Mouse (Mus musculus) brain, embryonic 18.5 days (tissue): ENCODE measurements at regions not wholly inside any gene's neighbourhood (a gene's known extent, or its start where the extent isn't known, plus 50 kb on each side); places are given as distances from the start of the nearest gene placed in this dataset.
A peak's percentile ranks its signal among the peaks of the same experiment; 100 is the strongest.
"Not testable (repeated sequence)": the region's sequence is repeated elsewhere in the genome, so short reads cannot be mapped to it uniquely, and the experiment has no call there.

Source experiments
- DNase-seq: peaks from one replicate; pipeline ENCODE4 v3.0.0-alpha.2; 2012; ENCODE audit warnings: low read depth, low spot score

GRCm38 (mm10) chr4:27529565-27529964 is 1182.9 kb upstream of the Manea start:
- DNase-seq: no peak

- no peak for DNase-seq
Measured at GRCm38 (mm10) chr4:27520295-27520694, 1173.6 kb upstream of the Manea start.

- DNase-seq: no peak
Measured at GRCm38 (mm10) chr4:27504829-27505804, 1158.4 kb upstream of the Manea start.

GRCm38 (mm10) chr4:27497926-27498325 is 1151.2 kb upstream of the Manea start:
- DNase-seq: no peak

GRCm38 (mm10) chr4:27497274-27497673 is 1150.6 kb upstream of the Manea start:
- DNase-seq: no peak

GRCm38 (mm10) chr4:27491312-27491711 is 1144.6 kb upstream of the Manea start:
- DNase-seq: no peak

GRCm38 (mm10) chr4:27449901-27450300 is 1103.2 kb upstream of the Manea start:
- DNase-seq: no peak

GRCm38 (mm10) chr4:27446310-27446709 is 1099.6 kb upstream of the Manea start:
- no peak for DNase-seq

- DNase-seq: no peak
Measured at GRCm38 (mm10) chr4:27429210-27429789, 1082.6 kb upstream of the Manea start.

- peak; percentile 52 for DNase-seq
Measured at GRCm38 (mm10) chr4:27425902-27426301, 1079.2 kb upstream of the Manea start.

- no peak for DNase-seq
Measured at GRCm38 (mm10) chr4:27423846-27424245, 1077.2 kb upstream of the Manea start.

GRCm38 (mm10) chr4:27418517-27418916 is 1071.8 kb upstream of the Manea start:
- DNase-seq: no peak

- DNase-seq: not testable (repeated sequence)
Measured at GRCm38 (mm10) chr4:27384941-27385340, 1038.2 kb upstream of the Manea start.

GRCm38 (mm10) chr4:27346892-27347291 is 1000.2 kb upstream of the Manea start:
- no peak for DNase-seq

GRCm38 (mm10) chr4:27333279-27333678 is 986.6 kb upstream of the Manea start:
- DNase-seq: no peak
